Mouse (Mus musculus) heart, embryonic 13.5 days (tissue): ENCODE measurements around the gene Bcas3. TPM values are rescaled to one million over a fixed set of nuclear protein-coding genes. Genes with fewer than 3 reads are reported as not detected.
A peak's percentile ranks its signal among the peaks of the same experiment; 100 is the strongest.

Experiments used
- ATAC-seq: fragments of 200-750 bp; cut with Nextera tagmentation; 2 replicates; pipeline ENCODE4 v1.8.0; 2017; ENCODE audit warnings: moderate TSS enrichment; ENCODE audit not compliant: insufficient number of reproducible peaks, low FRiP score, low TSS enrichment; ENCODE audit errors: extremely low read depth
- H3K27ac ChIP-seq: fragments of 300-500 bp; sonication (generic); replicated peaks from 2 replicates; pipeline ENCODE4 v1.5.1; 2015; ENCODE audit warnings: moderate library complexity, mild to moderate bottlenecking, inconsistent platforms
- H3K27me3 ChIP-seq: fragments of 300-500 bp; sonication (generic); replicated peaks from 2 replicates; pipeline ENCODE4 v1.6.1; 2015; ENCODE audit warnings: mild to moderate bottlenecking, inconsistent platforms
- H3K36me3 ChIP-seq: fragments of 300-500 bp; sonication (generic); 2 replicates; pipeline ENCODE4 v1.6.1; 2015; ENCODE audit warnings: mild to moderate bottlenecking, inconsistent platforms
- H3K4me1 ChIP-seq: fragments of 300-500 bp; sonication (generic); 2 replicates; pipeline ENCODE4 v1.6.1; 2015; ENCODE audit warnings: inconsistent platforms
- H3K4me2 ChIP-seq: fragments of 300-500 bp; sonication (generic); 2 replicates; pipeline ENCODE4 v1.6.1; 2015; ENCODE audit warnings: inconsistent platforms, mild to moderate bottlenecking, moderate library complexity
- H3K4me3 ChIP-seq: fragments of 300-500 bp; sonication (generic); 2 replicates; pipeline ENCODE4 v1.5.1; 2015; ENCODE audit warnings: moderate library complexity, mild to moderate bottlenecking, inconsistent platforms
- H3K9ac ChIP-seq: fragments of 300-500 bp; sonication (generic); 2 replicates; pipeline ENCODE4 v1.6.1; 2015; ENCODE audit warnings: inconsistent platforms, mild to moderate bottlenecking, moderate library complexity
- H3K9me3 ChIP-seq: fragments of 300-500 bp; sonication (generic); 2 replicates; pipeline ENCODE4 v1.6.1; 2016; ENCODE audit warnings: inconsistent platforms
- WGBS: fragments of 180-500 bp; shearing (Covaris S2); methylation state at CpG from one replicate; pipeline ENCODE4 v1.1.7; 2015; ENCODE audit warnings: mixed read lengths; 5-methylcytosine and 5-hydroxymethylcytosine counted together
- polyA plus RNA-seq: library from polyadenylated mRNA; unstranded; fragments of >200 nt; fragmentation: Nextera tagmentation; extraction: Ambion mirVana; gene quantifications from 2 replicates; pipeline ENCODE4 v1.2.1, GENCODE M21; 2015

Bcas3 gene
- polyA plus RNA-seq, 1 experiment from 2014 or later = 18.3 TPM

DNA sequence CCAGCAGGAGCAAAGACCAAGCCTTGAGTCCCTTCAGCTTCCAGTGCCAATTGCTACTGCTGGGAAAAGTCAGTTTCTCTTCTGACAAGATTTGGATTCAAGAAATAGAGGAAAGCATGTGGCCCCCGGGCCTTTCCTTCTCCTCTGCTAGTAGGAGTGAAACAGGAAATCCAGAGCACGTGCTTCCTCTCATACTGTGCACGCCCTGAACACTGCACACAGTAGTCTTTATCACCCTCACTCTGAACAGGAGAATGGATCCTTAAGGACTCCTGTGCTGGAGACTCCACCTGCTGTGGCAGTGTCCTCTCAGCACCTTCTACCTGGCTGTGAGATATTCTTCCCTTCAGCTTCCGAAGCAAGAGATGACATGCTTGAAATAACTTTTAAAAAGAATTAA lies 458.3 kb downstream of the Bcas3 start:
- Histone ChIP-seq H3K4me1 (peaks cover 37% of the 10 kb centered on the region), H3K27ac (no peak overlapping the region), H3K36me3 (no peaks in the 10 kb centered on the region), H3K9ac (no peak overlapping the region), H3K4me3 (no peak overlapping the region), H3K27me3 (peaks cover 92% of the 10 kb centered on the region), H3K4me2 (no peak overlapping the region), H3K9me3 (no peaks in the 10 kb centered on the region)
- 59% methylated on average over 4 of the region's 4 CpGs for WGBS
- no peak for ATAC-seq

DNA sequence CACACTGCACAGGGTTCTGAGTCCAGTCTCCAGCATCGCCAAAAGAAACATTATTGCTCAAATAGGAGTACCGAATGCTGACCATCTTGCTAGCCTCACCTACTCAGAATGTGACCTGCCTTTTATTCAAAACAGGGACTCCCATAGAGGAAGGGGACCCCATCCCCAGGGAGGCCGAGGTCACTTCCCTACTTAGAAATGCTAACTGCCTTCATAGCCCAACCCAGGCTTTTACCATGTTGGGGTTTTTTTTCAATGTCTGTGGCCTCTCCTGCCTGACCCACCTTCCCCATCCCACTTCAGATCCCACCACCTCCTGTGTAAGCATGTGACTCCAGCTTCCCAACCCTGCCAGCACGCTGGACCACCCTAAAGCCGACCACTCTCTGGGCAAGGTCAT lies 458.7 kb downstream of the Bcas3 start:
- Histone ChIP-seq H3K9me3 (no peaks in the 10 kb centered on the region), H3K36me3 (no peaks in the 10 kb centered on the region), H3K27me3 (peaks cover 92% of the 10 kb centered on the region), H3K4me1 (peaks cover 40% of the 10 kb centered on the region), H3K9ac (no peak overlapping the region), H3K27ac (no peak overlapping the region), H3K4me2 (no peak overlapping the region), H3K4me3 (no peak overlapping the region)
- WGBS = 80% methylated on average over 5 of the region's 5 CpGs
- ATAC-seq = no peak

DNA sequence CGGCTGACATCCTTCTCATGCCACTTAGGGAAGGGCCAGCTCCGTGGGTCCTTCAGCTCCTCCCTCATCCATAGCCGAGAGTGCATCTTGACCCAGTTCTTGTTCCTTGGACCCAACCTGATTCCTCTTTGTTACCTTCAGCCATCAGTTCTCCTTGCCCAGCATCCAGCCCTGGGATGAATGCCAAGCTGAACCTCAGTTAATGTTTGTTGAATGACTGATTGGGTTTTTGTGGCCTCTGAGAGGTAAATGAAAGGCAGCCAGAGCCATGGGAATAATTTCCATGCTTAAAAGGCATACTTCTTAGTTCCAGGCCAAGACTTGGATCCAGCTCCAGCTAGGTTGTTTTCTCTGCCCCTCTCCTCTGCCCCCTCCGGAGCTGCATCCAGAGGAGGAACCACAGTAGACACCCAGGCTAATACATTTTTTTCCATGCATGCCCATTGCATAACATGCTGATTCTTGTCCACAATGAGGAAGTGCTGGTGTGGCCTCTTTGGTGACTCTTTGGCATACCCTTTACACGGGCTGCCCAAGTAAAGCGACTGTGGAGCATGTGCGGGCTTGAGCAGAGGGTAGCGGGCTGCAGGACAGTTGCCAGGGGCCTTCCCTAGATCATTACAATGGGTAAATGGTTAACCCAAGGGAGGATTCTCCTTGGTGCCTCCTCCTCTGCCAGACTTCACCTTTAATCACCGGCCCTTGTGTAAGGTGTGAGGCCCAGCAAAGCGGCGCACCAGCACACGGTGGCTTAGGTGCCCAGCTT lies 459.4 kb downstream of the Bcas3 start:
- H3K27me3 ChIP-seq = peaks cover 90% of the 10 kb centered on the region
- peaks cover 41% of the 10 kb centered on the region for H3K4me1 ChIP-seq
- no peaks in the 10 kb centered on the region for H3K9me3 ChIP-seq
- no peak overlapping the region for H3K27ac ChIP-seq
- H3K4me3 ChIP-seq = no peak overlapping the region
- H3K36me3 ChIP-seq = no peaks in the 10 kb centered on the region
- WGBS = 83% methylated on average over 12 of the region's 12 CpGs
- no peak for ATAC-seq
- no peak overlapping the region for H3K4me2 ChIP-seq
- H3K9ac ChIP-seq = no peak overlapping the region

DNA sequence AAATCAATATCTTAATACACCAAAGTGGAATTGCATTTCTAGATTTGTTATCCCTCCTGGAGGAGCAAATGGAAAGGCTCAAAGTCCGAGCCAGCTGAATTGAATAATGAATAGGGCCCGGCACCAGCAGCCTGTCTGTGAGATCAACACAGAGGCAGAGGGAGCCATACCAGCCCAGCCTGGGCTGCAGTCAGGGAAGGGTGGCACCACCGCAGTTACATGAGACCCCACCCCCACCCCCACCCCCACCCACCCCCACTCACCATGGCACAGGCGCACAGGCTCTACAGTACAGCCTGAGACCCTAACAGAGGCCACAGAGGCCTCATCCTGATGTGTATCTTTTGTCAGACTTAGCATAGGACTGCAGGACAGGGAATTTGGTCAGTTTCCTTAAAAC lies 461.7 kb downstream of the Bcas3 start:
- peak overlapping the region; percentile 36 for H3K4me2 ChIP-seq

DNA sequence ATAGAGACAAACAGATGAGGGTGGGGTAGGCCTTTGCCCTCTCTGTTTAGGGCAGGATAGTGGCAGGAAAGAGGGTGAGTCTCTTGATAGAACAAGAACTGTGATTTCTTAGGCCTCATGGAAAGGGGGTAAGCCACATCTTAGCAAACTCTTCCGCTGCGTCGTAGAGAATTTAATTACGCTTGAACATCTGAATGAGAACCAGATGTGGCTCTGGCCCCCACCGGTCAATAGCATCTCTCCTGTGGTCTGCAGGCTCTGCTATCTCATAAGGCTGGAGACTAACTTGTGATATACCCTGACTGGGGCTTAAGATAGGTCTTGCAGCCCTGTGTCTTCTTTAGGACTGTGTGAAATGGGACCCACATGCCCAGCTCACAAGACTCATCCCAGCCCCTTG lies 463.5 kb downstream of the Bcas3 start:
- H3K9ac ChIP-seq = no peak overlapping the region
- H3K9me3 ChIP-seq = no peaks in the 10 kb centered on the region
- H3K4me1 ChIP-seq = peaks cover 58% of the 10 kb centered on the region
- no peak overlapping the region for H3K27ac ChIP-seq
- H3K36me3 ChIP-seq = no peaks in the 10 kb centered on the region
- no peak overlapping the region for H3K4me3 ChIP-seq
- no peak for ATAC-seq
- no peak overlapping the region for H3K4me2 ChIP-seq
- H3K27me3 ChIP-seq = peaks cover 76% of the 10 kb centered on the region
- WGBS = 61% methylated on average over 5 of the region's 5 CpGs

More for the DNA sequence above, 461.7 kb downstream of the Bcas3 start:
- H3K36me3 ChIP-seq = no peaks in the 10 kb centered on the region
- H3K9ac ChIP-seq = no peak overlapping the region
- peak overlapping the region; percentile 45 for H3K27ac ChIP-seq
- peaks cover 77% of the 10 kb centered on the region for H3K27me3 ChIP-seq
- peaks cover 57% of the 10 kb centered on the region for H3K4me1 ChIP-seq
- 26% methylated on average over 4 of the region's 4 CpGs for WGBS
- ATAC-seq = no peak
- no peak overlapping the region for H3K4me3 ChIP-seq
- no peaks in the 10 kb centered on the region for H3K9me3 ChIP-seq

DNA sequence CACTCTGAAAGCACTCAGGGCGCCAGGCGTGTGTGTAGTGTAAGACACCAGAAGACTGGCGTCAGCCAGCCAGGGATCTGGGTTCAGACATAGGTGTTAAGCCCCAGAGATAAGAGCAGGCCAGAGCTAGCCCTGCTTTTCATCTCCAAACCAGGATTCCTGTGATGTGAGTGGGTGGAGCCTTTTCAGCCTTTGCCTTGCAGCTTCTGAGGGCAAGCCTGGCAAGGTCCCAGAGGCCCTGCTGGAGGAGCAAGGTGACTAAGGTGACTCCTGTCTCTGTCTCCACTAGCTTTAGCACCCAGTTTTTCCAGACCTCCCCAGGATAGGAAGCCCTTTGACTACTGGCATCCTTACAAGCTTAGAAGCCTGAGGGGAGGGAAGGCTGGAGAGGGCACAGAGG lies 465.4 kb downstream of the Bcas3 start:
- 31% methylated on average over 3 of the region's 3 CpGs for WGBS
- 0 out of 2 replicates have a peak, but pooled peaks have one; percentile 27 for ATAC-seq
- Histone ChIP-seq H3K4me1 (peaks cover 66% of the 10 kb centered on the region), H3K9me3 (no peaks in the 10 kb centered on the region), H3K4me2 (no peak overlapping the region), H3K27me3 (peaks cover 70% of the 10 kb centered on the region), H3K9ac (no peak overlapping the region), H3K4me3 (no peak overlapping the region), H3K27ac (peak overlapping the region; percentile 61), H3K36me3 (no peaks in the 10 kb centered on the region)

DNA sequence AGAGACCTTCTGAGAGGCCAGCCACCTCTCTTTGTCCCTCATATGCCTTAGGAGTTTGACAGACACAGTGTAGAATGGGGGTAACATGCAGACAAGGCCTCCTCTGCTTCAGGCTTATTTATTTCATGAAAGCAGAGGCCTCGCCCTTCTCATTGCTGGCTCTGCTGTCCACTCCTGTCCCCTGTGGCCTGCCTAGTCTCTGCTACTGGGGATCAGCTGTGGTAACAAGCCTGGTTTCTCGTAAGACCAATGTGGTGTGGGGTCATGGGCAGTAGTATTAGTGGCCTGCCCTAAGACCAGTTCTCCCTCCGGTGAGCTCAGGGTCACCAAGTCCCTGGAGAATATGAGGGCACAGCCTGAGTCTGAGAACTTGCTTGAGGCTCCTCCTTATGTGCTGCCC lies 468.0 kb downstream of the Bcas3 start:
- Histone ChIP-seq H3K4me1 (peaks cover 63% of the 10 kb centered on the region), H3K27me3 (peaks cover 72% of the 10 kb centered on the region), H3K9me3 (no peaks in the 10 kb centered on the region), H3K4me2 (no peak overlapping the region), H3K4me3 (no peak overlapping the region), H3K9ac (no peak overlapping the region), H3K27ac (no peak overlapping the region), H3K36me3 (no peaks in the 10 kb centered on the region)
- ATAC-seq = no peak
- 87% methylated on average over 3 of the region's 3 CpGs for WGBS

DNA sequence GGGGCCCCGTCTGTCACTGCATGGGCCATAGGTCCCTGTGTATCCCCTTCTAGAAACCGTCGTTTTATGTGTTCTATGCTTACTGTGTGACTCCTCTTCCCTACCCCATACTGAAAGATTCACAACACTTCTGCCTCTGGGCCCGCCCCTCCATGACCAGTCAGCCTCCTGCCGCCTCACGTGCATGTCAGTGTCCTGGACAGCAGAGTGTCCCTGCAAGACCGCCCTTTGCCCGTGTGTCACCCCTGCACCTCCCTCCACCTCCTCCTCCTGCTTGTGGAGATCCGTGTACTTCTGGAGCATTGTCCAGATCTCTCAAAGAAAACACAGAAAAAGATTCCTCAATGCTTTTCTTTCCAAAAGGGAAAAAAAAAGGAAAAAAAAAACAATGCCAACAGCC lies 468.7 kb downstream of the Bcas3 start:
- Histone ChIP-seq H3K9me3 (no peaks in the 10 kb centered on the region), H3K27ac (no peak overlapping the region), H3K4me2 (no peak overlapping the region), H3K4me1 (peaks cover 67% of the 10 kb centered on the region), H3K27me3 (peaks cover 75% of the 10 kb centered on the region), H3K36me3 (no peaks in the 10 kb centered on the region), H3K9ac (no peak overlapping the region), H3K4me3 (no peak overlapping the region)
- ATAC-seq = no peak
- 64% methylated on average over 9 of the region's 9 CpGs for WGBS

DNA sequence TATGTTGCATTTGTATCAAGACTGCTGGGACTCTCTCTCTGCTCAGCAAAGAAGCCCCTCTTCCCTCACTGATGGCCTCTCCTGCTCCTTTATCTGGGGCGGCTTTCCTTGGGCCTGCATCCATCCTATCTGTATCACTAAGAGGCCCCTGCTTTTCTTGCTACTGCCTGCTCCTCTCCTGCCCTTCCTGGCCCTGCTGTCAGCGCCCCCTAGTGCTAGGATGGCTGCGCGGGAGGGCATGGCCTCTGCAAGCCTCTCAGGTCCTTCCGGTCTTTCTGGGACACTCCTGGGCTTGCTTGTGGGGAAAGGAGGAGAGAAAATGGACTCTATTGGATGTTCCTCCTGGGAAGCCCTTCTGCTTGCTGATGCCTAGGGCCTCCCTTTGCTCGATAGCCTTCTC lies 470.2 kb downstream of the Bcas3 start:
- Histone ChIP-seq H3K4me3 (no peak overlapping the region), H3K27ac (no peak overlapping the region), H3K4me2 (no peak overlapping the region), H3K9me3 (no peaks in the 10 kb centered on the region), H3K9ac (0 out of 2 replicates have a peak overlapping the region, but pooled peaks have one; percentile 25), H3K27me3 (peaks cover 81% of the 10 kb centered on the region), H3K4me1 (peaks cover 70% of the 10 kb centered on the region), H3K36me3 (no peaks in the 10 kb centered on the region)
- WGBS = 14% methylated on average over 6 of the region's 6 CpGs
- no peak for ATAC-seq

DNA sequence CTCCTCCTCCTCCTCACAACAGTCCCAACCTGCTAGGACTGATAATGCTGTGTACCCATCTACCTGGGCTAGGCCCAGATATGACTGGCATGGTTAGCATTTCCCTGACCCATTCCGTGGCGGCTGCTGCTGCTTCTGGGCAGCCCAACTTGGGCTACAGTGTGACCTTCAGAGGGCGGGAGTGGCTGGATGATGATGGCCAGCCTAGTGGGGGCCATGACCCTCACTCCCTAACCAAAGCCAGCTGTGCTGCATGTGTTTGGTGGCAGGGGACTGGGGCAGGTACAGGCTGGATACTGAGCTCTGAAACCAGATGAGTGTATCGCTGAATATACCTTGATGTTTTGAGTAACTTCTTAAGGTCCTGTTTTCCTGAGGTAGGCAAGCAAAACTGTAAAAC lies 470.8 kb downstream of the Bcas3 start:
- no peaks in the 10 kb centered on the region for H3K36me3 ChIP-seq
- no peak overlapping the region for H3K4me3 ChIP-seq
- WGBS = 80% methylated on average over 4 of the region's 4 CpGs
- H3K27ac ChIP-seq = no peak overlapping the region
- H3K4me1 ChIP-seq = peaks cover 68% of the 10 kb centered on the region
- no peak overlapping the region for H3K4me2 ChIP-seq
- H3K9me3 ChIP-seq = no peaks in the 10 kb centered on the region
- H3K9ac ChIP-seq = no peak overlapping the region
- peaks cover 87% of the 10 kb centered on the region for H3K27me3 ChIP-seq
- ATAC-seq = no peak

DNA sequence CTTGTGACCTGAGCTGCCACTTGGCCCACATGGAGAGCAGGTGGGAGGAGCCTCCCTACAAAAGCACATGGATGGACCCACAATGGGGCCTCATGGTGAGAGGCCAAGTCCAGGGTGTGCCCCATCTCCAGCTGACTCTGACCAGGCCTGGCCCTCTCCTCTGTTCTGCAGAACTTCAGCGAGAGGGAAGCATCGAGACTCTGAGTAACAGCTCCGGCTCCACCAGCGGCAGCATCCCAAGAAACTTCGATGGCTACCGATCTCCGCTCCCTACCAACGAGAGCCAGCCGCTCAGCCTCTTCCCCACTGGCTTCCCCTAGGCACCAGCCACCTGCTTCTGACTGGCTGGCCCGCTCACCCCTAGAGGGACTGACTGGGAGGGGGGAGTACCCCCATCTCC lies 472.1 kb downstream of the Bcas3 start:
- H3K9me3 ChIP-seq = no peaks in the 10 kb centered on the region
- peaks cover 92% of the 10 kb centered on the region for H3K27me3 ChIP-seq
- H3K4me2 ChIP-seq = no peak overlapping the region
- WGBS = 79% methylated on average over 10 of the region's 10 CpGs
- no peak overlapping the region for H3K27ac ChIP-seq
- no peak for ATAC-seq
- H3K4me3 ChIP-seq = no peak overlapping the region
- no peaks in the 10 kb centered on the region for H3K36me3 ChIP-seq
- H3K9ac ChIP-seq = no peak overlapping the region
- peaks cover 78% of the 10 kb centered on the region for H3K4me1 ChIP-seq

DNA sequence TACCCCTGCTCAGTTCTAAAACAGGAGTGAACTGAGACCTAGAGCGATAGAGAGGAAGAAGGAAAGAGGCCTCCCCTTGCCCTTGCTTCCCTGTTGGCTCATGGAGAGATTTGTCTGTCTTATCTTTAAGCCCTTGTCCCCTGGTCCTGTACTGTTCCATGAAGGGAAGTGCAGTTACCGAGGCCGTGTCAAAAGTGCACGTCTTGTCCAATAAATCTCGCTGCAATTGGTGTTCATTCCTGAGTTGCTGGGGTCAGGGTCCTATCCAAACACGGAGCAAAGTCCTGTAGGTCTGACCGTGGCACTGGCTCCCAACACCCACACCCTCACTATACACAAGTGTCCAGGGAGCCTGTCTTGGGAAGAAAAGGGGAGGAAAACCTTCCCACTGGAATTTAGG lies 472.9 kb downstream of the Bcas3 start:
- no peak overlapping the region for H3K4me3 ChIP-seq
- H3K36me3 ChIP-seq = no peaks in the 10 kb centered on the region
- ATAC-seq = no peak
- H3K4me2 ChIP-seq = no peak overlapping the region
- no peak overlapping the region for H3K27ac ChIP-seq
- H3K9me3 ChIP-seq = no peaks in the 10 kb centered on the region
- peaks cover 92% of the 10 kb centered on the region for H3K27me3 ChIP-seq
- H3K9ac ChIP-seq = no peak overlapping the region
- peaks cover 82% of the 10 kb centered on the region for H3K4me1 ChIP-seq
- WGBS = 49% methylated on average over 7 of the region's 7 CpGs
